Mouse (Mus musculus): ENCODE data around the gene Tmbim4. TPM values are rescaled to one million over a fixed set of nuclear protein-coding genes. Genes with fewer than 3 reads are reported as not detected.

The Tmbim4 gene
- polyA plus RNA-seq, 1 experiment from 2014 or later = 114 TPM

DNA sequence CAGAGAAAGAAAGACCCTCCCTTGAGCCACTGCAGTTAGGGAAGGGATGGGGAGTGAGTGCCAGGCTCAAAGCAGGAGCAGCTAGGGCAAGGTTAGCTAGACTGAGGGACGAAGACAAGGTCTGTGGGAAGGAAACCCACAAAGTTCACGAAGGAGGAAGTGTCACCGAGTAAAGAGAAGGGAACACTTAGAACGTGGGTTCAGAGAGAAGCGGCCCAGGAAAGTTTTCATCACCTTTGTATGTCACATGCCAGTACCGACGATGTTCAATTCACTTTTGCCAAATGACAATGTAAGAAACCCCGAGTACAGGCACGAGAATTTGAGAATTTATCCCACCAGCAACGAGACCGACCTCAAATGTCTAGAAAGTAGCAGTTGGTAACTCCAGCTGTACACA is 12.1 kb upstream of the Tmbim4 start:
- Histone ChIP-seq H3K9ac (ENCODE audit: low read depth, low read length) (no peak overlapping the region), H3K4me2 (no peak overlapping the region), H3K4me1 (ENCODE audit: control insufficient read depth, insufficient read depth, low read length) (no peaks in the 10 kb centered on the region), H3K27me3 (ENCODE audit: control insufficient read depth, insufficient read depth, low read length) (no peaks in the 10 kb centered on the region), H3K9me3 (replicated peaks; ENCODE audit: control insufficient read depth, low read length) (no peaks in the 10 kb centered on the region), H3K36me3 (ENCODE audit: control insufficient read depth, insufficient read depth, low read length) (no peaks in the 10 kb centered on the region), H3K4me3 (ENCODE audit: low read depth, low read length) (no peak overlapping the region), H3K27ac (ENCODE audit: low read depth, low read length) (no peak overlapping the region)
- no peak for ATAC-seq (replicated peaks; ENCODE audit: insufficient number of reproducible peaks, low FRiP score, low TSS enrichment)
- 65% methylated on average over 11 of the region's 11 CpGs for WGBS (ENCODE audit: insufficient replicate concordance)

DNA sequence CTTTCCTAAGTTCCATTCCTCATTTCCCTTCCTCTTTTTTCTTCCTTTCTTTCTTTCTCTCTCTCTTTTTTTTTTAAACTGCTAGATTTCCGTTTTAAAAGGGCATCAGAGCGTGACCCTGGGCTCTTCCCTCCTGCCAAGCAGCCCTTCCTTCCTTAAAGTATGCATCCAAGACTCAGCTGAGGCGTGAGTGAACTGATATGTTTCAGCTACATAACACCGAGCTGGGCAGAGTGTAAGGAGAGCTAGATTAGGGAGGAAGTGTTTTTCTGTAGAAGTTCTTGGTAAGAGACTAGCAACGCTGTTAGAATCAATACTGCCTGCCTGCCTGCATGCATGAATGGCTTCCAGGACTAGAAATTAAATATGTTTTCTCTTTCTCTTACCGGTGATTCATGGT is 11.6 kb upstream of the Tmbim4 start:
- WGBS (ENCODE audit: insufficient replicate concordance) = 31% methylated on average over 6 of the region's 6 CpGs
- H3K27ac ChIP-seq (ENCODE audit: low read depth, low read length) = no peak overlapping the region
- no peaks in the 10 kb centered on the region for H3K36me3 ChIP-seq (ENCODE audit: control insufficient read depth, insufficient read depth, low read length)
- no peak overlapping the region for H3K4me2 ChIP-seq
- no peak for ATAC-seq (replicated peaks; ENCODE audit: insufficient number of reproducible peaks, low FRiP score, low TSS enrichment)
- no peaks in the 10 kb centered on the region for H3K4me1 ChIP-seq (ENCODE audit: control insufficient read depth, insufficient read depth, low read length)
- no peaks in the 10 kb centered on the region for H3K9me3 ChIP-seq (replicated peaks; ENCODE audit: control insufficient read depth, low read length)
- H3K27me3 ChIP-seq (ENCODE audit: control insufficient read depth, insufficient read depth, low read length) = no peaks in the 10 kb centered on the region
- no peak overlapping the region for H3K9ac ChIP-seq (ENCODE audit: low read depth, low read length)
- H3K4me3 ChIP-seq (ENCODE audit: low read depth, low read length) = no peak overlapping the region

DNA sequence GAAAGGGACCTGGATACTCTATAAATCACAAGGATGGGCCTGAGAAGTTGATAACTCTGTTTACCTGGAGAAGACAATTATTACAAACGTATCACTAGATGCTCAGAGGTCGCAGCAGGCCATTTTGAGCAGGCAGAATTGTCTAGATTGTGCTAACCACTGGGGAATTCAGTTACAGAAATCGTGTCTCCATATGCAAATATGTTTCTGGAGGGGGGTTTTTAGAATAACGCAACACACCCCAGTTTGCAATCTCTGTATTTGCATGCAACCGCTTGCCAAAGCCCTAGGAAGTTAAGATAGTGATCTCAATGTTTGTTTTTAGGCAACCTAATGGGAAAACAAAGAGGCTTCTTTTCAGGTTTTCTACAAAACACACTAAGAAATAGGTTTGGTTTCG is 10.2 kb upstream of the Tmbim4 start:
- 78% methylated on average over 6 of the region's 6 CpGs for WGBS (ENCODE audit: insufficient replicate concordance)
- Histone ChIP-seq H3K27me3 (ENCODE audit: control insufficient read depth, insufficient read depth, low read length) (no peaks in the 10 kb centered on the region), H3K36me3 (ENCODE audit: control insufficient read depth, insufficient read depth, low read length) (no peaks in the 10 kb centered on the region), H3K9me3 (replicated peaks; ENCODE audit: control insufficient read depth, low read length) (no peaks in the 10 kb centered on the region), H3K27ac (ENCODE audit: low read depth, low read length) (no peak overlapping the region), H3K4me1 (ENCODE audit: control insufficient read depth, insufficient read depth, low read length) (no peaks in the 10 kb centered on the region), H3K9ac (ENCODE audit: low read depth, low read length) (no peak overlapping the region), H3K4me2 (no peak overlapping the region), H3K4me3 (ENCODE audit: low read depth, low read length) (no peak overlapping the region)
- no peak for ATAC-seq (replicated peaks; ENCODE audit: insufficient number of reproducible peaks, low FRiP score, low TSS enrichment)

DNA sequence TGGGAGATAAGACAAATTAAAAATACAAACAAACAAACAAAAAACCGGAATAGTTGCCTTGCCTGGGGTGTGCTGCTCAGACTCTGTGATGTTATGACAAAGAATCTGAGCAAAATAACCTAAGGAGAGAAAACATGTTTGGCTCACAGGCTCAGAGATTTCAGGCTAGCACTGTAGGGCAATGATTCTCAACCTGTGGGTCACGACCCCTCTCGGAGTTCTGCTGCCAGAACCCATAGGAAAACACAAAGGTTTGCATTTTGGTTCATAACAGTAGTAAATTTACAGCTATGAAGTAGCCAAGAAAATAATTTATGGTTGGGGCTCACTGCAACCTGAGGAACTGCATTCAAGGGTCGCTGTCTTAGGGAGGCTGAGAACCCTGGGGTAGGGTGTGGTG is 9.1 kb upstream of the Tmbim4 start:
- no peaks in the 10 kb centered on the region for H3K4me1 ChIP-seq (ENCODE audit: control insufficient read depth, insufficient read depth, low read length)
- no peak overlapping the region for H3K9ac ChIP-seq (ENCODE audit: low read depth, low read length)
- H3K27ac ChIP-seq (ENCODE audit: low read depth, low read length) = no peak overlapping the region
- WGBS (ENCODE audit: insufficient replicate concordance) = 79% methylated on average over 4 of the region's 4 CpGs
- no peaks in the 10 kb centered on the region for H3K9me3 ChIP-seq (replicated peaks; ENCODE audit: control insufficient read depth, low read length)
- H3K4me3 ChIP-seq (ENCODE audit: low read depth, low read length) = no peak overlapping the region
- H3K27me3 ChIP-seq (ENCODE audit: control insufficient read depth, insufficient read depth, low read length) = no peaks in the 10 kb centered on the region
- no peak overlapping the region for H3K4me2 ChIP-seq
- ATAC-seq (replicated peaks; ENCODE audit: insufficient number of reproducible peaks, low FRiP score, low TSS enrichment) = no peak
- no peaks in the 10 kb centered on the region for H3K36me3 ChIP-seq (ENCODE audit: control insufficient read depth, insufficient read depth, low read length)

DNA sequence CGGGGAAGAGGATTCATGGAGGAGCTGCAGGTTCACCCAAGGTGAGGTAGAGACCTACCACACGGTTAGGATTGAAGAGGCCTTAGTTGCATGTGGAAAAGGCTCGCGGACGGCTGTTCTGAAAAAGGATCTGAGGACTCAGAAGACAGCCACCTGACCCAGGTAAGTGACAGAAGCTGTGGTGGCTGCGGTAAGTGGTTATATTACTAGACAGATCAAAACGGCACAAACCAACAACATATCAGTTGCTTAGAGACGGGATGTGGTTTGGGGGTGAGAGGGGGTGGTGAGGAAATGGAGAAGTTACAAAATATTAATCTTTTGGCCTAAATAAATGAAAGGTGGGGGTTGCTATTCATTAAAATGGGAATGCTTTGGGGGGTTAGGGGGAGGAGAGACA is 8.1 kb upstream of the Tmbim4 start:
- no peaks in the 10 kb centered on the region for H3K9me3 ChIP-seq (replicated peaks; ENCODE audit: control insufficient read depth, low read length)
- no peak overlapping the region for H3K4me3 ChIP-seq (ENCODE audit: low read depth, low read length)
- no peak overlapping the region for H3K27ac ChIP-seq (ENCODE audit: low read depth, low read length)
- no peaks in the 10 kb centered on the region for H3K4me1 ChIP-seq (ENCODE audit: control insufficient read depth, insufficient read depth, low read length)
- H3K9ac ChIP-seq (ENCODE audit: low read depth, low read length) = no peak overlapping the region
- WGBS (ENCODE audit: insufficient replicate concordance) = 81% methylated on average over 8 of the region's 8 CpGs
- peaks cover 2% of the 10 kb centered on the region; the same call in 1 of the 2 replicates for H3K27me3 ChIP-seq (ENCODE audit: control insufficient read depth, insufficient read depth, low read length)
- no peak for ATAC-seq (replicated peaks; ENCODE audit: insufficient number of reproducible peaks, low FRiP score, low TSS enrichment)
- H3K4me2 ChIP-seq = no peak overlapping the region
- no peaks in the 10 kb centered on the region for H3K36me3 ChIP-seq (ENCODE audit: control insufficient read depth, insufficient read depth, low read length)

DNA sequence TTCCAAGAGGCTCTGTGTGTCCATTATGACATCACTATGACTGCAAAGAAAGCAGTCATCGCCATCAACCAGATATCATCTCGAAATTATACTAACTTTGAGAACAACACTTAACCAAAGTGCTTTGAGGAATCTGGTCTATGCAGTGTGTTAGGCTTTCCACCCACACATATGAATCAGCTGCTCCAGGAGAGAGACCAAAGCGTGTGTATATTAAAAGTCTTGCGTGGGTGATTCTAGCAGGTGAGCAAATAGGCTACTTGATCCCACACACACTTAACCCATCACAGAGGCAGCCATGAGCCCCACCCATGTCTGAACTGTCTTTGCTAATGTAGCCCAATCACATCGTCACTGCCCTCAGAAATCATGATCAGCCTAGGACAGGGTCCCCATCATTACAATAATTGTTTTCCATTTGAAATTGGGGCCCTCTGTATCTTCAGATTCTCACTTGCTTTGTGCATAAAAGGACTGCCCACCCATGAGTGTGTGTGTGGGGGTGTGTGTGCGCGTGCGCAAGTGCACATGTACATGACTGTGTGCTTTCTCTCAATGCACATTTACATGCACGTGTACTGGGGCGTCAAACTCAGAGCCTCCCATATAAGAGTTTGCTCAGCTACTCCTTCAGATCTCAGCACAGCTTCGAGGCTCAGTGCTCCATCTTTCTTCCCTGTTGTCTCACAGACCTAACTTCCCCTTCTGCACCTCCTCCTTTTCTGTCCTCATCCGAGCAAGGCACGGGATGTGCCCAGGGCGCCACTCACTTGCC is 4.1 kb upstream of the Tmbim4 start:
- no peak overlapping the region for H3K4me2 ChIP-seq
- no peak overlapping the region for H3K27ac ChIP-seq (ENCODE audit: low read depth, low read length)
- WGBS (ENCODE audit: insufficient replicate concordance) = 73% methylated on average over 14 of the region's 14 CpGs
- H3K9me3 ChIP-seq (replicated peaks; ENCODE audit: control insufficient read depth, low read length) = no peaks in the 10 kb centered on the region
- H3K9ac ChIP-seq (ENCODE audit: low read depth, low read length) = no peak overlapping the region
- H3K36me3 ChIP-seq (ENCODE audit: control insufficient read depth, insufficient read depth, low read length) = no peaks in the 10 kb centered on the region
- H3K4me3 ChIP-seq (ENCODE audit: low read depth, low read length) = no peak overlapping the region
- ATAC-seq (replicated peaks; ENCODE audit: insufficient number of reproducible peaks, low FRiP score, low TSS enrichment) = no peak
- no peaks in the 10 kb centered on the region for H3K4me1 ChIP-seq (ENCODE audit: control insufficient read depth, insufficient read depth, low read length)
- peaks cover 11% of the 10 kb centered on the region for H3K27me3 ChIP-seq (ENCODE audit: control insufficient read depth, insufficient read depth, low read length)

DNA sequence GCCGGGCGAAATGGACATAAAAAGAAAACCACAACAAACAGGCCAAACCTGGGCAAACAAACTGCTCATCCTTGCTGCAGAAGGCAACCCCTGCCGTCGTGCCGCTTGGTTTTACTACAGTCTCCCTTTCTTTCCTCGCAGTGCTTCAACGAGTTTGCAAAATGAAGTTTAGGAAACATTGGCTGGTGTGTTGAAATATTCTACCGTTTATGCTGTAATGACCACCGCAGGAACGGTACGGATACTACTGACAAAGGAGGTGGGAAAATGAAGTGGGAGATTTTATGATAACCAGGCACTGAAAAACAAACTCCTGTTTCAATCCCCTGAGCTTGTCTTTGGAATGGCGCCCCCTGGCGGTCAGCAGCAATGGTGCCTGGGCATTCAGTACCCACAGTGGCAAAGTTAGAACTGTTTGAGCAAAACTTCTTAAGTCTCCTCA is 592 bp downstream of the Tmbim4 start, which contains the start of gene Irak3:
Irak3 (minus strand) TSS at position 170 of the 442 bp plus-strand sequence.
- Histone ChIP-seq H3K9ac (ENCODE audit: low read depth, low read length) (peak within 1 kb of the TSS; percentile 64), H3K27me3 (ENCODE audit: control insufficient read depth, insufficient read depth, low read length) (peaks cover 14% of the 10 kb centered on the region), H3K4me3 (ENCODE audit: low read depth, low read length) (peak within 1 kb of the TSS; percentile 61), H3K9me3 (replicated peaks; ENCODE audit: control insufficient read depth, low read length) (no peaks in the 10 kb centered on the region), H3K4me2 (peak within 1 kb of the TSS; percentile 95), H3K27ac (ENCODE audit: low read depth, low read length) (no peak within 1 kb of the TSS), H3K4me1 (ENCODE audit: control insufficient read depth, insufficient read depth, low read length) (no peaks in the 10 kb centered on the region), H3K36me3 (ENCODE audit: control insufficient read depth, insufficient read depth, low read length) (no peaks in the 10 kb centered on the region)
- 4% methylated on average over 13 of the region's 13 CpGs for WGBS (ENCODE audit: insufficient replicate concordance)
- ATAC-seq (replicated peaks; ENCODE audit: insufficient number of reproducible peaks, low FRiP score, low TSS enrichment) = no peak

DNA sequence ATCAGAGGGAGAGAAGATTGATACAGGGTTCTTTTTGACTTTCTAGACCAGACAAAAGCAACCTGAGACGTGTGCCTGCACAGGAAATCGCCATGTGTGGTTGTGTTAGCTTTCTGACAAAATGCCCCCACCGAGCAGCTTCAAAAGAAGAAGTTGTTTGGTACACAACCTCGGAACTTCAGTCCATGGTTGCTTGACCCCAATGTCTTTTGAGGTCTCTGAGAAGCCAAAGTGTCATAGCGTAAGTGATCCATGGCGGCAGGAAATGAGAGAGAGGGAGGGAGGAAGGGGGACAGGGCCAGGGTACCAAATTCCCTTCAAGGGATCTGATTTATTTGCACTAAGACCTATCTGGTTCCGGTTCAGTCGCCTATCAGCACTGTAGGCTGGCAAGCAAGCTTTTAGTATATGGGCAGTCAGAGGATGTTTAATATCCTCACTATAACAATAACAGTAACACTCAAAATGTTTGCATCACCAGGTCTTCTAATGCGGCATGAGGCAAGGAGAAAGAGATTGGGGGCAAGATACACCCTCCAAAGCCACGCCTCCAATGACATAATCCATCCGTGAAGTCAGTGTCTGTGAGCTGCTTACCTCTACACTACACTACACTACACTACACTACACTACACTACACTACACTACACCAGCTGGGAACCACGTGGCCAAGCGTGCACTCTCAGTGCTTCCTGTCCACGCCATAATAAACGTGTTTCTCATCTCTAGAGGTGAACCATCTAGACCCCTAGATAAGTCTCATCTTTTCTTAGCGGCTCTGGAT is 1.3 kb downstream of the Tmbim4 start:
- Histone ChIP-seq H3K9me3 (replicated peaks; ENCODE audit: control insufficient read depth, low read length) (no peaks in the 10 kb centered on the region), H3K4me1 (ENCODE audit: control insufficient read depth, insufficient read depth, low read length) (no peaks in the 10 kb centered on the region), H3K36me3 (ENCODE audit: control insufficient read depth, insufficient read depth, low read length) (no peaks in the 10 kb centered on the region), H3K9ac (ENCODE audit: low read depth, low read length) (no peak overlapping the region), H3K4me3 (ENCODE audit: low read depth, low read length) (no peak overlapping the region), H3K27me3 (ENCODE audit: control insufficient read depth, insufficient read depth, low read length) (peaks cover 12% of the 10 kb centered on the region), H3K4me2 (no peak overlapping the region), H3K27ac (ENCODE audit: low read depth, low read length) (no peak overlapping the region)
- no peak for ATAC-seq (replicated peaks; ENCODE audit: insufficient number of reproducible peaks, low FRiP score, low TSS enrichment)
- WGBS (ENCODE audit: insufficient replicate concordance) = 66% methylated on average over 16 of the region's 16 CpGs
